Mouse (Mus musculus) neural tube, embryonic 13.5 days (tissue): Measurements from ENCODE around the gene Slc5a11. TPM values are rescaled to one million over a fixed set of nuclear protein-coding genes. Genes with fewer than 3 reads are reported as not detected.

ENCODE experiments used
- ATAC-seq: fragments of 200-750 bp; cut with Nextera tagmentation; 2 replicates; pipeline ENCODE4 v1.8.0; 2017; ENCODE audit warnings: low read depth, mild to moderate bottlenecking, moderate TSS enrichment, moderate library complexity
- H3K27ac ChIP-seq: fragments of 300-500 bp; sonication (generic); replicated peaks from 2 replicates; pipeline ENCODE4 v1.5.1; 2015; ENCODE audit warnings: moderate library complexity, mild to moderate bottlenecking, inconsistent platforms
- H3K27me3 ChIP-seq: fragments of 300-500 bp; sonication (generic); 2 replicates; pipeline ENCODE4 v1.6.1; 2015; ENCODE audit warnings: mild to moderate bottlenecking, inconsistent platforms
- H3K36me3 ChIP-seq: fragments of 300-500 bp; sonication (generic); 2 replicates; pipeline ENCODE4 v1.6.1; 2015; ENCODE audit warnings: mild to moderate bottlenecking, inconsistent platforms
- H3K4me1 ChIP-seq: fragments of 300-500 bp; sonication (generic); replicated peaks from 2 replicates; pipeline ENCODE4 v1.6.1; 2015; ENCODE audit warnings: inconsistent platforms
- H3K4me2 ChIP-seq: fragments of 300-500 bp; sonication (generic); 2 replicates; pipeline ENCODE4 v1.6.1; 2015; ENCODE audit warnings: inconsistent platforms, mild to moderate bottlenecking, moderate library complexity
- H3K4me3 ChIP-seq: fragments of 300-500 bp; sonication (generic); 2 replicates; pipeline ENCODE4 v1.5.1; 2015; ENCODE audit warnings: mild to moderate bottlenecking, inconsistent platforms
- H3K9ac ChIP-seq: fragments of 300-500 bp; sonication (generic); 2 replicates; pipeline ENCODE4 v1.6.1; 2015; ENCODE audit warnings: moderate library complexity, mild to moderate bottlenecking, inconsistent platforms
- H3K9me3 ChIP-seq: fragments of 300-500 bp; sonication (generic); 2 replicates; pipeline ENCODE4 v1.6.1; 2016; ENCODE audit warnings: inconsistent platforms
- WGBS: fragments of 180-500 bp; shearing (Covaris S2); methylation state at CpG from one replicate; pipeline ENCODE4 v1.1.7; 2015; 5-methylcytosine and 5-hydroxymethylcytosine counted together
- polyA plus RNA-seq: library from polyadenylated mRNA; unstranded; fragments of >200 nt; fragmentation: Nextera tagmentation; extraction: Ambion mirVana; gene quantifications from 2 replicates; pipeline ENCODE4 v1.2.1, GENCODE M21; 2015

Slc5a11 gene
- polyA plus RNA-seq, result 0.77 TPM in 1 of 2 replicates, not detected in the other

- no peaks in the 10 kb centered on the region for H3K9me3 ChIP-seq
- no peak within 1 kb of the TSS for H3K9ac ChIP-seq
These were observed at the start of gene Slc5a11 for GRCm38 (mm10) chr7:123214365-123215075. Slc5a11 (plus strand) TSS chr7:123214780.

GRCm38 (mm10) chr7:123167436-123167835 is 47.1 kb upstream of the Slc5a11 start:
- WGBS, result 89% methylated on average over 2 of the region's 2 CpGs
- no peaks in the 10 kb centered on the region for H3K27me3 ChIP-seq
- H3K9ac ChIP-seq, result no peak overlapping the region
- H3K9me3 ChIP-seq, result no peaks in the 10 kb centered on the region
- H3K4me3 ChIP-seq, result no peak overlapping the region
- no peaks in the 10 kb centered on the region for H3K4me1 ChIP-seq
- no peak overlapping the region for H3K4me2 ChIP-seq
- H3K36me3 ChIP-seq, result peaks cover 99% of the 10 kb centered on the region
- no peak for ATAC-seq
- H3K27ac ChIP-seq, result no peak overlapping the region

More at GRCm38 (mm10) chr7:123214365-123215075, at the start of gene Slc5a11:
- no peaks in the 10 kb centered on the region for H3K27me3 ChIP-seq
- H3K27ac ChIP-seq, result no peak within 1 kb of the TSS
- ATAC-seq, result no peak
- H3K4me3 ChIP-seq, result no peak within 1 kb of the TSS
- H3K36me3 ChIP-seq, result no peaks in the 10 kb centered on the region
- H3K4me1 ChIP-seq, result peaks cover 7% of the 10 kb centered on the region
- WGBS, result 28% methylated on average over 8 of the region's 8 CpGs
- no peak within 1 kb of the TSS for H3K4me2 ChIP-seq

- no peaks in the 10 kb centered on the region for H3K9me3 ChIP-seq
- H3K4me1 ChIP-seq, result no peaks in the 10 kb centered on the region
- 94% methylated on average over 2 of the region's 2 CpGs for WGBS
- no peak overlapping the region for H3K27ac ChIP-seq
- no peak overlapping the region for H3K4me3 ChIP-seq
- ATAC-seq, result no peak
- H3K27me3 ChIP-seq, result no peaks in the 10 kb centered on the region
- peaks cover 96% of the 10 kb centered on the region for H3K36me3 ChIP-seq
- H3K4me2 ChIP-seq, result no peak overlapping the region
- no peak overlapping the region for H3K9ac ChIP-seq
These were observed 45.0 kb upstream of the Slc5a11 start for GRCm38 (mm10) chr7:123169618-123170017.

DNA sequence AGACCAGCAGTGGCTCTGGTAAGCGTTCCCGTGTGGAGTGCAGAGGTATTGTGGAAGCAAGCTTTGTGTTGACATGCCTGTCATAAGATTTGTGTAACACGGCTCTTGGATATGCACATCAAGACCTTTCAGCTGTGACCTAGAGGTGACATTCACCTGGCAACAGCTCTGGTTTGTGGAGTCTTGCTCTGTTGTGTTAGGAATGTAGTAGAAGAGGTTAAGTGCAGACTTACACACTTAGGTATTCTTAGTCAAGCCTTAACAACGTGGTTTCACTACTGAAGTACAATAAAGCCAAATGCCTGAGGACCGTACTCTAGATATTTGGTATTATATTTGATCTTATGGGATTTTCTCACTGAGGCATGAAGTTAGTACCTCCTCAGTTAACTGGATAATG is 42.5 kb upstream of the Slc5a11 start:
- H3K4me3 ChIP-seq, result no peak overlapping the region
- H3K36me3 ChIP-seq, result peaks cover 92% of the 10 kb centered on the region
- WGBS, result 95% methylated on average over 5 of the region's 5 CpGs
- no peak overlapping the region for H3K27ac ChIP-seq
- no peak for ATAC-seq
- no peaks in the 10 kb centered on the region for H3K4me1 ChIP-seq
- H3K9ac ChIP-seq, result no peak overlapping the region
- no peak overlapping the region for H3K4me2 ChIP-seq
- no peaks in the 10 kb centered on the region for H3K9me3 ChIP-seq
- H3K27me3 ChIP-seq, result no peaks in the 10 kb centered on the region

- no peaks in the 10 kb centered on the region for H3K27me3 ChIP-seq
- ATAC-seq, result no peak
- H3K4me3 ChIP-seq, result no peak overlapping the region
These were observed 37.4 kb upstream of the Slc5a11 start for GRCm38 (mm10) chr7:123177215-123177614.

GRCm38 (mm10) chr7:123181787-123182701 is 32.5 kb upstream of the Slc5a11 start:
- ATAC-seq, result no peak
- H3K36me3 ChIP-seq, result peaks cover 93% of the 10 kb centered on the region
- no peaks in the 10 kb centered on the region for H3K9me3 ChIP-seq
- no peaks in the 10 kb centered on the region for H3K4me1 ChIP-seq
- no peak overlapping the region for H3K27ac ChIP-seq
- no peaks in the 10 kb centered on the region for H3K27me3 ChIP-seq
- H3K9ac ChIP-seq, result no peak overlapping the region
- no peak overlapping the region for H3K4me3 ChIP-seq
- 90% methylated on average over 20 of the region's 20 CpGs for WGBS
- no peak overlapping the region for H3K4me2 ChIP-seq

More at GRCm38 (mm10) chr7:123177215-123177614, 37.4 kb upstream of the Slc5a11 start:
- Histone ChIP-seq H3K9ac (no peak overlapping the region), H3K27ac (no peak overlapping the region), H3K4me1 (no peaks in the 10 kb centered on the region), H3K9me3 (no peaks in the 10 kb centered on the region), H3K36me3 (peaks cover 88% of the 10 kb centered on the region), H3K4me2 (no peak overlapping the region)

DNA sequence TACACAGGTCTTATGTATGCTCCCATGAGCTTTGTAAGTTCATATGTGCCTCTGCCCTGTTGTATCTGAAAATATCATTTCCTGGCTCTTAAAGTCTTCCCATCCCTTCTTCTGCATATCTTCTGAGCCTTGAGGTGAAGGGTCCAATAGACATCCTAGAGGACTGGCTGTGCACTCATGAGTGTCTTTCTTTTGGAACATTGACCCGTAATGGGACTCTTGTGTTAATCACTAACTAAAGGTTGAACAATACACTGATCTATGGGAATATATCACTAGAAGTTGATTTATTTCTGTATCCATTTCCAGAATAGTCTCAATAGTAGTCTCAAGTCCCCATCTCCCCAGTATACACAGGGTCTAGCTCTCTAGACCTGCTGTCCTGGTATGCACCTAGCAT is 29.7 kb upstream of the Slc5a11 start:
- Histone ChIP-seq H3K27ac (no peak overlapping the region), H3K4me3 (no peak overlapping the region), H3K4me2 (no peak overlapping the region), H3K4me1 (no peaks in the 10 kb centered on the region), H3K9ac (no peak overlapping the region), H3K36me3 (peaks cover 97% of the 10 kb centered on the region), H3K9me3 (no peaks in the 10 kb centered on the region), H3K27me3 (no peaks in the 10 kb centered on the region)
- no peak for ATAC-seq
- 88% methylated on average over 1 of the region's 1 CpGs for WGBS

GRCm38 (mm10) chr7:123186463-123186862 is 28.1 kb upstream of the Slc5a11 start:
- no peak overlapping the region for H3K27ac ChIP-seq
- no peak overlapping the region for H3K9ac ChIP-seq
- H3K27me3 ChIP-seq, result no peaks in the 10 kb centered on the region
- no peak for ATAC-seq
- H3K4me3 ChIP-seq, result no peak overlapping the region
- H3K9me3 ChIP-seq, result no peaks in the 10 kb centered on the region
- H3K36me3 ChIP-seq, result peaks cover 97% of the 10 kb centered on the region
- H3K4me2 ChIP-seq, result no peak overlapping the region
- no peaks in the 10 kb centered on the region for H3K4me1 ChIP-seq
- 89% methylated on average over 6 of the region's 6 CpGs for WGBS

DNA sequence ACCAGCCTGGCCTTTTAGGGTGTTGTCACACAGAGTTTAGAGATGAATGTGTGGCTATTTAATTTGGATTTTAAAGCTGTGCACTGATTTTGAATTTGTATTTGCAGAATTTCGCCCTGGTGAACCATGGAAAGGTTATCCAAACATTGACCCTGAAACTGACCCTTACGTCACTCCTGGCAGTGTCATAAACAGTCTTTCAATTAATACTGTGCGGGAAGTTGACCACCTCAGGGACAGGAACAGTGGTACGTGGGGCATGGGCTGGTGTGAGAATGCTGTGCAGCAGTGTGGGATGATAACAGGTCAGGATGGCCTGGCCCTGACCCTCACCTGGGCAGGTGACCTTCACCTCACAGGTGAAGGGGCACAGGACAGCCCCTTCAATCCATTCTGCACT is 27.3 kb upstream of the Slc5a11 start:
- no peak for ATAC-seq
- H3K4me3 ChIP-seq, result no peak overlapping the region
- WGBS, result 83% methylated on average over 4 of the region's 4 CpGs

DNA sequence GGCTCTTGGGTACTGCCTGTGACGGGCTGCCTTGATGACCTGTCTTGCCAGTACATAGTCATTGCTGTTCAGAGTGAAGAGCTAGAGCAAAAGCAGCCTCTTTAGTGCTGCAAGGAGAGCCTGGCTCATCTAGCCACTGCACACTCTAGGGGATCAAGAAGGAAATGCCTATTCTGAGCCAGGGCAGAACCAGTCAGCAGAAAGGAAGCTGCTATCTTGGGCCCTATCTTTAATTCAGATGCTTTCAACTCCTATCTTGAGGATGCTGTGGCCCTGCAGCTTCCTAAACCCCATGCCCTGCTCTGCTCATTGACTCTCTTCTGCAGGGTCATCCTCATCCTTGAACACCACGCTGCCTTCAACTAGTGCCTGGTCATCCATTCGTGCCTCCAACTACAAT is 26.1 kb upstream of the Slc5a11 start:
- Histone ChIP-seq H3K27ac (no peak overlapping the region), H3K36me3 (peaks cover 97% of the 10 kb centered on the region), H3K4me3 (no peak overlapping the region), H3K9me3 (no peaks in the 10 kb centered on the region), H3K9ac (no peak overlapping the region), H3K4me2 (no peak overlapping the region), H3K4me1 (no peaks in the 10 kb centered on the region), H3K27me3 (no peaks in the 10 kb centered on the region)
- WGBS, result 87% methylated on average over 3 of the region's 3 CpGs
- no peak for ATAC-seq

More for the DNA sequence above, 27.3 kb upstream of the Slc5a11 start:
- Histone ChIP-seq H3K27ac (no peak overlapping the region), H3K27me3 (no peaks in the 10 kb centered on the region), H3K36me3 (peaks cover 97% of the 10 kb centered on the region), H3K4me2 (no peak overlapping the region), H3K4me1 (no peaks in the 10 kb centered on the region), H3K9me3 (no peaks in the 10 kb centered on the region), H3K9ac (no peak overlapping the region)

- 95% methylated on average over 8 of the region's 8 CpGs for WGBS
- Histone ChIP-seq H3K4me3 (no peak overlapping the region), H3K9me3 (no peaks in the 10 kb centered on the region), H3K27ac (no peak overlapping the region), H3K4me2 (no peak overlapping the region), H3K9ac (no peak overlapping the region), H3K36me3 (peaks cover 90% of the 10 kb centered on the region), H3K27me3 (no peaks in the 10 kb centered on the region), H3K4me1 (no peaks in the 10 kb centered on the region)
- no peak for ATAC-seq
These were observed 24.8 kb upstream of the Slc5a11 start for GRCm38 (mm10) chr7:123189762-123190161.

DNA sequence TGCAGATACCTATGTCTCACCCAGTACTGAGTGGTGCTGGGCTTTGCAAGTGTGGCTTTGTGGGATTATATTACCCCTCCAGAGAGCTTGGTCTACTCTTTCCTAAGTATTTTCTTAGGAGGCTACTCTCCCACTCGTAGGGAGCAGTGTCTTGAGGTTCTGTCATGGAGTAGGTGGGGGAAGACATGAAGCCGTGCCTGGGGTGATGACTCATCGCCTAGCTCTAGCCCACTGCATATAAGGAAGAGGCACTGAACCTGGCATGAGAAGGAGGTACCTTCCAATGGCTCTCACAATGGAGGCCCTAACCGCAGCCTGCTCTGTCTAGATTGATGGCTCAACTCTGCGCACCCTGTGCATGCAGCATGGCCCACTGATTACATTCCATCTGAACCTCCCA is 22.8 kb upstream of the Slc5a11 start:
- H3K36me3 ChIP-seq, result peaks cover 85% of the 10 kb centered on the region
- no peak overlapping the region for H3K4me3 ChIP-seq
- no peaks in the 10 kb centered on the region for H3K4me1 ChIP-seq
- no peaks in the 10 kb centered on the region for H3K9me3 ChIP-seq
- H3K27ac ChIP-seq, result no peak overlapping the region
- WGBS, result 92% methylated on average over 5 of the region's 5 CpGs
- no peak for ATAC-seq
- H3K27me3 ChIP-seq, result no peaks in the 10 kb centered on the region
- H3K4me2 ChIP-seq, result no peak overlapping the region
- H3K9ac ChIP-seq, result no peak overlapping the region
